Mouse (Mus musculus): ENCODE measurements around the gene Efemp2. TPM values are rescaled to one million over a fixed set of nuclear protein-coding genes. Genes with fewer than 3 reads are reported as not detected.

Gene Efemp2
- polyA plus RNA-seq, 1 experiment from 2014 or later: 41.9 TPM

- H3K4me1 ChIP-seq: peaks cover 21% of the 10 kb centered on the region
- H3K36me3 ChIP-seq (replicated peaks): peaks cover 37% of the 10 kb centered on the region
- ATAC-seq (ENCODE audit: low FRiP score): no peak
- no peak within 1 kb of the TSS for H3K9ac ChIP-seq
- 60% methylated on average over 5 of the region's 5 CpGs for WGBS
- no peaks in the 10 kb centered on the region for H3K27me3 ChIP-seq
- no peak within 1 kb of the TSS for H3K4me3 ChIP-seq (replicated peaks)
- H3K27ac ChIP-seq: no peak within 1 kb of the TSS
- H3K4me2 ChIP-seq: no peak within 1 kb of the TSS
- H3K9me3 ChIP-seq: no peaks in the 10 kb centered on the region
Observed at GRCm38 (mm10) chr19:5468374-5468773, 5.4 kb upstream of the Efemp2 start, which contains the start of gene Ctsw. TSS of gene Ctsw (minus strand) at chr19:5468507.

GRCm38 (mm10) chr19:5471846-5472245, 1.9 kb upstream of the Efemp2 start:
- Histone ChIP-seq H3K36me3 (replicated peaks) (peaks cover 13% of the 10 kb centered on the region), H3K27me3 (no peaks in the 10 kb centered on the region), H3K4me2 (no peak overlapping the region), H3K27ac (no peak overlapping the region), H3K4me3 (replicated peaks) (no peak overlapping the region), H3K4me1 (peaks cover 31% of the 10 kb centered on the region), H3K9me3 (no peaks in the 10 kb centered on the region), H3K9ac (no peak overlapping the region)
- no peak for ATAC-seq (ENCODE audit: low FRiP score)
- 56% methylated on average over 5 of the region's 5 CpGs for WGBS

GRCm38 (mm10) chr19:5472857-5473256, 897 bp upstream of the Efemp2 start:
- 83% methylated on average over 3 of the region's 3 CpGs for WGBS
- H3K4me1 ChIP-seq: peaks cover 31% of the 10 kb centered on the region
- H3K4me2 ChIP-seq: no peak overlapping the region
- H3K27me3 ChIP-seq: no peaks in the 10 kb centered on the region
- H3K9ac ChIP-seq: no peak overlapping the region
- H3K9me3 ChIP-seq: no peaks in the 10 kb centered on the region
- ATAC-seq (ENCODE audit: low FRiP score): no peak
- H3K27ac ChIP-seq: no peak overlapping the region
- H3K4me3 ChIP-seq (replicated peaks): no peak overlapping the region
- H3K36me3 ChIP-seq (replicated peaks): peaks cover 3% of the 10 kb centered on the region; the same call in 1 of the 2 replicates

GRCm38 (mm10) chr19:5474281-5475068, 721 bp downstream of the Efemp2 start:
- peaks cover 31% of the 10 kb centered on the region for H3K4me1 ChIP-seq
- ATAC-seq (ENCODE audit: low FRiP score): peak; percentile 72
- H3K36me3 ChIP-seq (replicated peaks): no peaks in the 10 kb centered on the region
- peak overlapping the region; percentile 66; the same call in 1 of the 2 replicates for H3K27ac ChIP-seq
- peak overlapping the region; percentile 65 for H3K4me3 ChIP-seq (replicated peaks)
- no peaks in the 10 kb centered on the region for H3K27me3 ChIP-seq
- 1% methylated on average over 59 of the region's 68 CpGs for WGBS
- peak overlapping the region; percentile 82 for H3K9ac ChIP-seq
- no peaks in the 10 kb centered on the region for H3K9me3 ChIP-seq
- H3K4me2 ChIP-seq: peak overlapping the region; percentile 97

GRCm38 (mm10) chr19:5475069-5475714, 1.4 kb downstream of the Efemp2 start:
- Histone ChIP-seq H3K27ac (0 out of 2 replicates have a peak overlapping the region, but pooled peaks have one; percentile 66), H3K4me1 (peaks cover 31% of the 10 kb centered on the region), H3K36me3 (replicated peaks) (no peaks in the 10 kb centered on the region; the same call in 1 of the 2 replicates), H3K4me2 (peak overlapping the region; percentile 97), H3K9ac (peak overlapping the region; percentile 82), H3K27me3 (no peaks in the 10 kb centered on the region), H3K9me3 (no peaks in the 10 kb centered on the region), H3K4me3 (replicated peaks) (peak overlapping the region; percentile 65)
- WGBS: 26% methylated on average over 13 of the region's 13 CpGs
- no peak for ATAC-seq (ENCODE audit: low FRiP score)

GRCm38 (mm10) chr19:5477004-5477667, 3.4 kb downstream of the Efemp2 start:
- no peak overlapping the region for H3K9ac ChIP-seq
- no peak overlapping the region for H3K27ac ChIP-seq
- no peak overlapping the region for H3K4me2 ChIP-seq
- H3K9me3 ChIP-seq: no peaks in the 10 kb centered on the region
- ATAC-seq (ENCODE audit: low FRiP score): no peak
- H3K36me3 ChIP-seq (replicated peaks): peaks cover 11% of the 10 kb centered on the region
- no peak overlapping the region for H3K4me3 ChIP-seq (replicated peaks)
- H3K27me3 ChIP-seq: no peaks in the 10 kb centered on the region
- H3K4me1 ChIP-seq: peaks cover 26% of the 10 kb centered on the region
- 88% methylated on average over 10 of the region's 10 CpGs for WGBS

GRCm38 (mm10) chr19:5477668-5478300, 4.0 kb downstream of the Efemp2 start:
- Histone ChIP-seq H3K4me2 (no peak overlapping the region; the same call in 1 of the 2 replicates), H3K27me3 (no peaks in the 10 kb centered on the region), H3K36me3 (replicated peaks) (peaks cover 17% of the 10 kb centered on the region), H3K4me3 (replicated peaks) (no peak overlapping the region), H3K27ac (no peak overlapping the region), H3K9ac (no peak overlapping the region), H3K4me1 (peaks cover 26% of the 10 kb centered on the region), H3K9me3 (no peaks in the 10 kb centered on the region)
- ATAC-seq (ENCODE audit: low FRiP score): no peak
- WGBS: 89% methylated on average over 18 of the region's 18 CpGs

- Histone ChIP-seq H3K4me2 (no peak overlapping the region), H3K27ac (no peak overlapping the region), H3K27me3 (no peaks in the 10 kb centered on the region), H3K9ac (no peak overlapping the region), H3K4me1 (peaks cover 11% of the 10 kb centered on the region), H3K4me3 (replicated peaks) (no peak overlapping the region), H3K36me3 (replicated peaks) (peaks cover 39% of the 10 kb centered on the region), H3K9me3 (no peaks in the 10 kb centered on the region)
- ATAC-seq (ENCODE audit: low FRiP score): no peak
- WGBS: 92% methylated on average over 10 of the region's 10 CpGs
Observed at GRCm38 (mm10) chr19:5480016-5480415, 6.3 kb downstream of the Efemp2 start.

- Histone ChIP-seq H3K4me2 (no peak overlapping the region), H3K4me1 (peaks cover 2% of the 10 kb centered on the region; the same call in 1 of the 2 replicates), H3K9ac (no peak overlapping the region), H3K36me3 (replicated peaks) (peaks cover 52% of the 10 kb centered on the region), H3K4me3 (replicated peaks) (no peak overlapping the region), H3K27ac (no peak overlapping the region), H3K9me3 (no peaks in the 10 kb centered on the region), H3K27me3 (no peaks in the 10 kb centered on the region)
- 93% methylated on average over 10 of the region's 10 CpGs for WGBS
- no peak for ATAC-seq (ENCODE audit: low FRiP score)
Observed at GRCm38 (mm10) chr19:5481398-5481797, 7.6 kb downstream of the Efemp2 start.

- WGBS: 95% methylated on average over 19 of the region's 19 CpGs
- peaks cover 21% of the 10 kb centered on the region for H3K4me1 ChIP-seq
- no peak for ATAC-seq (ENCODE audit: low FRiP score)
- no peaks in the 10 kb centered on the region for H3K27me3 ChIP-seq
- H3K27ac ChIP-seq: no peak overlapping the region
- H3K9me3 ChIP-seq: no peaks in the 10 kb centered on the region
- no peak overlapping the region for H3K4me3 ChIP-seq (replicated peaks)
- H3K36me3 ChIP-seq (replicated peaks): peaks cover 52% of the 10 kb centered on the region
- H3K4me2 ChIP-seq: no peak overlapping the region
- no peak overlapping the region for H3K9ac ChIP-seq
Observed at GRCm38 (mm10) chr19:5483386-5484359, 9.9 kb downstream of the Efemp2 start.

- H3K9ac ChIP-seq: no peak overlapping the region
- H3K9me3 ChIP-seq: no peaks in the 10 kb centered on the region
- WGBS: 89% methylated on average over 5 of the region's 5 CpGs
- no peaks in the 10 kb centered on the region for H3K27me3 ChIP-seq
- peaks cover 25% of the 10 kb centered on the region for H3K4me1 ChIP-seq
- no peak for ATAC-seq (ENCODE audit: low FRiP score)
- H3K4me2 ChIP-seq: no peak overlapping the region
- H3K36me3 ChIP-seq (replicated peaks): peaks cover 52% of the 10 kb centered on the region
- no peak overlapping the region for H3K4me3 ChIP-seq (replicated peaks)
- H3K27ac ChIP-seq: no peak overlapping the region
Observed at GRCm38 (mm10) chr19:5484496-5484895, 10.7 kb downstream of the Efemp2 start.

Measured in forebrain, embryonic 12.5 days (tissue).